Comparison of ENCODE assay signal across 16 mouse cellular contexts in the genomic region with DNA sequence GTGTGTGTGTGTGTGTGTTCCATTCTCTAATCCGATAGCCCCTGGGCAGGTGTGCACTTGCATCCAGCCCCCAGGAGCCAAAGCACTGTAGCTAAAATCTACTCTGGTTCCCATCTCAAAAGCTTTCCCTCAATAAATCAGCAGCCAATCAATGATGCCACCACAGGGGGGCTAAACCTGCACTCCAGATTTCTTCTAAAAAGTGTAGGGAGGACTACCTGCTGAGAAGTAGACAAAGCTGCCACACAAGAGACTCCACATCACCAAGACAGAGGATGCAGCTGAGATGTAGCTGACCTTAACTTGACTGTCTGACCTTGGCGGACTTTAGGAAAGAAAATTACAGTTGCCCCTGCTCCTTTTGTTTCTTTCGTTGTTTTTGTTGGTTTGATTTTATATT.
"Had no signal": no experiment of that assay in that cellular context is flagged by ENCODE, and none has a peak within 500 bp of the region (broad histone marks: within the 10 kb centered on the region; RNA-seq: fewer than 3 reads in every experiment).

No protein-coding gene starts in this region.

- H3K4me3 ChIP-seq: neural tube, embryonic 12.5 days; neural tube, embryonic 13.5 days; neural tube, embryonic 15.5 days; stomach, embryonic 15.5 days had no signal

- H3K9me3 ChIP-seq: neural tube, embryonic 12.5 days; neural tube, embryonic 13.5 days; neural tube, embryonic 15.5 days; stomach, embryonic 15.5 days had no signal

- H3K27me3 ChIP-seq: neural tube, embryonic 12.5 days; neural tube, embryonic 13.5 days; neural tube, embryonic 15.5 days; stomach, embryonic 15.5 days had no signal

- H3K36me3 ChIP-seq: neural tube, embryonic 12.5 days; neural tube, embryonic 13.5 days; neural tube, embryonic 15.5 days; stomach, embryonic 15.5 days had no signal

- H3K27ac ChIP-seq: neural tube, embryonic 12.5 days; neural tube, embryonic 13.5 days; neural tube, embryonic 15.5 days; stomach, embryonic 15.5 days; stomach, postnatal 0 days had no signal

- H3K4me1 ChIP-seq: neural tube, embryonic 12.5 days; neural tube, embryonic 15.5 days had no signal

- DNase-seq: retina, postnatal 1 day; right cerebral cortex, postnatal 14 days; right cerebral cortex, postnatal 25 days; right cerebral cortex, postnatal 4 days; spleen, adult 18-20 months; thymus, adult 18-20 months; thymus, adult 2 months; thymus, postnatal 14 days; thymus, postnatal 25 days; thymus, postnatal 36 days; thymus, postnatal 4 days had no signal

- H3K4me2 ChIP-seq: neural tube, embryonic 12.5 days; neural tube, embryonic 13.5 days; neural tube, embryonic 15.5 days; stomach, embryonic 15.5 days had no signal

- H3K9ac ChIP-seq: neural tube, embryonic 12.5 days; neural tube, embryonic 13.5 days; neural tube, embryonic 15.5 days; stomach, embryonic 15.5 days had no signal
